Mouse (Mus musculus) liver, embryonic 14.5 days (tissue): ENCODE data around the gene Wee1.

Experiments
- CTCF ChIP-seq: IDR thresholded peaks from 2 replicates; pipeline ENCODE4 v1.5.1; 2016; ENCODE audit warnings: antibody characterized with exemption, low read depth, control low read depth
- EP300 ChIP-seq: IDR thresholded peaks from 2 replicates; pipeline ENCODE4 v1.6.1; 2016; ENCODE audit warnings: antibody characterized with exemption, low read depth

GRCm38 (mm10) chr7:110083386-110084165, 38.3 kb upstream of the Wee1 start:
- TF ChIP-seq CTCF (peak; percentile 77), EP300 (no peak)
